ENCODE assay signal across 18 mouse cellular contexts in genomic region chr14:44986248-44986647, GRCm38 (mm10).
"Had no signal": no experiment of that assay in that cellular context is flagged by ENCODE, and none has a peak within 500 bp of the region (broad histone marks: within the 10 kb centered on the region; RNA-seq: fewer than 3 reads in every experiment).

No protein-coding gene starts in this region.

- ATAC-seq: inflammation-experienced regulatory T-cells, adult 6 months; intestine, postnatal 0 days; lung, postnatal 0 days; midbrain, embryonic 13.5 days had no signal

- H3K4me2 ChIP-seq: limb, embryonic 13.5 days; liver, embryonic 13.5 days; midbrain, embryonic 13.5 days; neural tube, embryonic 15.5 days had no signal

- H3K4me3 ChIP-seq: layer of hippocampus, adult 2 months; limb, embryonic 13.5 days; liver, embryonic 13.5 days; midbrain, embryonic 13.5 days; myocyte; neural tube, embryonic 15.5 days had no signal

- H3K9me3 ChIP-seq: limb, embryonic 13.5 days; liver, embryonic 13.5 days; midbrain, embryonic 13.5 days; neural tube, embryonic 15.5 days had no signal

- DNase-seq: kidney, adult 8-10 months; kidney, postnatal 4 days; left cerebral cortex, postnatal 4 days; liver, embryonic 13.5 days; lung, adult 2 months; lung, postnatal 4 days; right cerebral cortex, adult 18-20 months; thymus, adult 18-20 months; thymus, postnatal 36 days had no signal

- H3K36me3 ChIP-seq: limb, embryonic 13.5 days; liver, embryonic 13.5 days; midbrain, embryonic 13.5 days; neural tube, embryonic 15.5 days had no signal

- H3K27ac ChIP-seq: kidney, postnatal 0 days; layer of hippocampus, adult 2 months; limb, embryonic 13.5 days; liver, embryonic 13.5 days; midbrain, embryonic 13.5 days; neural tube, embryonic 15.5 days had no signal

- H3K9ac ChIP-seq: limb, embryonic 13.5 days; liver, embryonic 13.5 days; midbrain, embryonic 13.5 days; neural tube, embryonic 15.5 days had no signal
